Mouse (Mus musculus): ENCODE data around the gene Exoc1. TPM values are rescaled to one million over a fixed set of nuclear protein-coding genes. Genes with fewer than 3 reads are reported as not detected.

Exoc1 gene
- polyA plus RNA-seq, 1 experiment: 48.5 TPM

- H3K9me3 ChIP-seq (replicated peaks; ENCODE audit: control insufficient read depth, insufficient read depth, low read length, poor library complexity, severe bottlenecking): no peaks in the 10 kb centered on the region
- H3K4me3 ChIP-seq (ENCODE audit: low read depth, low read length): no peak overlapping the region
- no peaks in the 10 kb centered on the region for H3K36me3 ChIP-seq (ENCODE audit: control insufficient read depth, insufficient read depth, low read length, poor library complexity, severe bottlenecking)
- no peaks in the 10 kb centered on the region for H3K27me3 ChIP-seq (ENCODE audit: control insufficient read depth, insufficient read depth, low read length, poor library complexity, severe bottlenecking)
- H3K27ac ChIP-seq (ENCODE audit: insufficient read depth, low read length): no peak overlapping the region
- H3K4me1 ChIP-seq (ENCODE audit: control insufficient read depth, insufficient read depth, low read length): no peaks in the 10 kb centered on the region
- H3K9ac ChIP-seq (ENCODE audit: low read depth, poor library complexity, severe bottlenecking): no peak overlapping the region
- TF ChIP-seq EP300 (IDR thresholded peaks at IDR 0.05; ENCODE audit: insufficient read depth, low read depth, low read length) (no peak), POLR2A (IDR thresholded peaks at IDR 0.05; ENCODE audit: insufficient read depth, low read length) (no peak), CTCF (IDR thresholded peaks at IDR 0.05; ENCODE audit: low read depth, low read length) (no peak)
Measured at GRCm38 (mm10) chr5:76585378-76585777, 56.3 kb downstream of the Exoc1 start.

GRCm38 (mm10) chr5:76588551-76589283 is 59.6 kb downstream of the Exoc1 start, which contains the start of gene Cep135:
Cep135 (plus strand) TSS chr5:76588698.
- Histone ChIP-seq H3K36me3 (ENCODE audit: control insufficient read depth, insufficient read depth, low read length, poor library complexity, severe bottlenecking) (no peaks in the 10 kb centered on the region), H3K27me3 (ENCODE audit: control insufficient read depth, insufficient read depth, low read length, poor library complexity, severe bottlenecking) (no peaks in the 10 kb centered on the region), H3K4me1 (ENCODE audit: control insufficient read depth, insufficient read depth, low read length) (no peaks in the 10 kb centered on the region), H3K9ac (ENCODE audit: low read depth, poor library complexity, severe bottlenecking) (peak within 1 kb of the TSS; percentile 74), H3K9me3 (replicated peaks; ENCODE audit: control insufficient read depth, insufficient read depth, low read length, poor library complexity, severe bottlenecking) (no peaks in the 10 kb centered on the region), H3K27ac (ENCODE audit: insufficient read depth, low read length) (no peak within 1 kb of the TSS), H3K4me3 (ENCODE audit: low read depth, low read length) (peak within 1 kb of the TSS; percentile 86)
- TF ChIP-seq CTCF (IDR thresholded peaks at IDR 0.05; ENCODE audit: low read depth, low read length) (peak; percentile 66), POLR2A (IDR thresholded peaks at IDR 0.05; ENCODE audit: insufficient read depth, low read length) (no peak), EP300 (IDR thresholded peaks at IDR 0.05; ENCODE audit: insufficient read depth, low read depth, low read length) (no peak)

- TF ChIP-seq POLR2A (IDR thresholded peaks at IDR 0.05; ENCODE audit: insufficient read depth, low read length): no peak
- no peak for TF ChIP-seq CTCF (IDR thresholded peaks at IDR 0.05; ENCODE audit: low read depth, low read length)
- TF ChIP-seq EP300 (IDR thresholded peaks at IDR 0.05; ENCODE audit: insufficient read depth, low read depth, low read length): no peak
- Histone ChIP-seq H3K4me3 (ENCODE audit: low read depth, low read length) (peak overlapping the region; percentile 86), H3K27ac (ENCODE audit: insufficient read depth, low read length) (no peak overlapping the region), H3K36me3 (ENCODE audit: control insufficient read depth, insufficient read depth, low read length, poor library complexity, severe bottlenecking) (no peaks in the 10 kb centered on the region), H3K9ac (ENCODE audit: low read depth, poor library complexity, severe bottlenecking) (peak overlapping the region; percentile 74), H3K27me3 (ENCODE audit: control insufficient read depth, insufficient read depth, low read length, poor library complexity, severe bottlenecking) (no peaks in the 10 kb centered on the region), H3K9me3 (replicated peaks; ENCODE audit: control insufficient read depth, insufficient read depth, low read length, poor library complexity, severe bottlenecking) (no peaks in the 10 kb centered on the region), H3K4me1 (ENCODE audit: control insufficient read depth, insufficient read depth, low read length) (no peaks in the 10 kb centered on the region)
Measured at GRCm38 (mm10) chr5:76589311-76589710, 60.2 kb downstream of the Exoc1 start.

GRCm38 (mm10) chr5:76590009-76590408 is 60.9 kb downstream of the Exoc1 start:
- Histone ChIP-seq H3K27me3 (ENCODE audit: control insufficient read depth, insufficient read depth, low read length, poor library complexity, severe bottlenecking) (no peaks in the 10 kb centered on the region), H3K4me3 (ENCODE audit: low read depth, low read length) (no peak overlapping the region), H3K4me1 (ENCODE audit: control insufficient read depth, insufficient read depth, low read length) (no peaks in the 10 kb centered on the region), H3K36me3 (ENCODE audit: control insufficient read depth, insufficient read depth, low read length, poor library complexity, severe bottlenecking) (no peaks in the 10 kb centered on the region), H3K27ac (ENCODE audit: insufficient read depth, low read length) (no peak overlapping the region), H3K9me3 (replicated peaks; ENCODE audit: control insufficient read depth, insufficient read depth, low read length, poor library complexity, severe bottlenecking) (no peaks in the 10 kb centered on the region), H3K9ac (ENCODE audit: low read depth, poor library complexity, severe bottlenecking) (no peak overlapping the region)
- no peak for TF ChIP-seq CTCF (IDR thresholded peaks at IDR 0.05; ENCODE audit: low read depth, low read length)
- no peak for TF ChIP-seq EP300 (IDR thresholded peaks at IDR 0.05; ENCODE audit: insufficient read depth, low read depth, low read length)
- TF ChIP-seq POLR2A (IDR thresholded peaks at IDR 0.05; ENCODE audit: insufficient read depth, low read length): no peak

- H3K27me3 ChIP-seq (ENCODE audit: control insufficient read depth, insufficient read depth, low read length, poor library complexity, severe bottlenecking): no peaks in the 10 kb centered on the region
- H3K36me3 ChIP-seq (ENCODE audit: control insufficient read depth, insufficient read depth, low read length, poor library complexity, severe bottlenecking): peaks cover 2% of the 10 kb centered on the region; the same call in 1 of the 2 replicates
- H3K9ac ChIP-seq (ENCODE audit: low read depth, poor library complexity, severe bottlenecking): no peak overlapping the region
- no peak overlapping the region for H3K27ac ChIP-seq (ENCODE audit: insufficient read depth, low read length)
- H3K9me3 ChIP-seq (replicated peaks; ENCODE audit: control insufficient read depth, insufficient read depth, low read length, poor library complexity, severe bottlenecking): no peaks in the 10 kb centered on the region; the same call in 1 of the 2 replicates
- TF ChIP-seq CTCF (IDR thresholded peaks at IDR 0.05; ENCODE audit: low read depth, low read length): peak; percentile 39
- TF ChIP-seq POLR2A (IDR thresholded peaks at IDR 0.05; ENCODE audit: insufficient read depth, low read length): no peak
- no peak for TF ChIP-seq EP300 (IDR thresholded peaks at IDR 0.05; ENCODE audit: insufficient read depth, low read depth, low read length)
- H3K4me3 ChIP-seq (ENCODE audit: low read depth, low read length): no peak overlapping the region
- no peaks in the 10 kb centered on the region for H3K4me1 ChIP-seq (ENCODE audit: control insufficient read depth, insufficient read depth, low read length)
Measured at GRCm38 (mm10) chr5:76591885-76592284, 62.8 kb downstream of the Exoc1 start.

GRCm38 (mm10) chr5:76609702-76610370 is 80.7 kb downstream of the Exoc1 start:
- H3K4me1 ChIP-seq (ENCODE audit: control insufficient read depth, insufficient read depth, low read length): no peaks in the 10 kb centered on the region
- H3K36me3 ChIP-seq (ENCODE audit: control insufficient read depth, insufficient read depth, low read length, poor library complexity, severe bottlenecking): no peaks in the 10 kb centered on the region
- H3K9me3 ChIP-seq (replicated peaks; ENCODE audit: control insufficient read depth, insufficient read depth, low read length, poor library complexity, severe bottlenecking): no peaks in the 10 kb centered on the region
- no peak overlapping the region for H3K4me3 ChIP-seq (ENCODE audit: low read depth, low read length)
- TF ChIP-seq POLR2A (IDR thresholded peaks at IDR 0.05; ENCODE audit: insufficient read depth, low read length): no peak
- TF ChIP-seq CTCF (IDR thresholded peaks at IDR 0.05; ENCODE audit: low read depth, low read length): no peak
- TF ChIP-seq EP300 (IDR thresholded peaks at IDR 0.05; ENCODE audit: insufficient read depth, low read depth, low read length): no peak
- no peaks in the 10 kb centered on the region for H3K27me3 ChIP-seq (ENCODE audit: control insufficient read depth, insufficient read depth, low read length, poor library complexity, severe bottlenecking)
- H3K27ac ChIP-seq (ENCODE audit: insufficient read depth, low read length): no peak overlapping the region
- H3K9ac ChIP-seq (ENCODE audit: low read depth, poor library complexity, severe bottlenecking): no peak overlapping the region
